Mouse (Mus musculus) midbrain, embryonic 14.5 days (tissue): ENCODE results near the gene Fkbp2. TPM values are rescaled to one million over a fixed set of nuclear protein-coding genes. Genes with fewer than 3 reads are reported as not detected.

Experiments used
- ATAC-seq: fragments of 200-750 bp; cut with Nextera tagmentation; 2 replicates; pipeline ENCODE4 v1.8.0; 2017; ENCODE audit warnings: moderate number of reproducible peaks, moderate library complexity; ENCODE audit not compliant: low FRiP score, low TSS enrichment
- DNase-seq: peaks from one replicate; pipeline ENCODE4 v3.0.0-alpha.2; 2015
- H3K27ac ChIP-seq: fragments of 300-500 bp; sonication (generic); replicated peaks from 2 replicates; pipeline ENCODE4 v1.5.1; 2014; ENCODE audit warnings: mild to moderate bottlenecking, low read depth, low read length, moderate library complexity
- H3K27me3 ChIP-seq: fragments of 300-500 bp; sonication (generic); 2 replicates; pipeline ENCODE4 v1.6.1; 2014; ENCODE audit warnings: low read length, control low read depth, mixed read lengths; ENCODE audit not compliant: control insufficient read depth, insufficient read depth
- H3K36me3 ChIP-seq: fragments of 300-500 bp; sonication (generic); 2 replicates; pipeline ENCODE4 v1.6.1; 2014; ENCODE audit warnings: low read length, control low read depth; ENCODE audit not compliant: control insufficient read depth, insufficient read depth
- H3K4me1 ChIP-seq: fragments of 300-500 bp; sonication (generic); 2 replicates; pipeline ENCODE4 v1.6.1; 2014; ENCODE audit warnings: mild to moderate bottlenecking, antibody characterized with exemption, low read length, control low read depth; ENCODE audit not compliant: control insufficient read depth, insufficient read depth
- H3K4me2 ChIP-seq: fragments of 300-500 bp; sonication (generic); 2 replicates; pipeline ENCODE4 v1.6.1; 2014; ENCODE audit warnings: mild to moderate bottlenecking, low read length, moderate library complexity
- H3K4me3 ChIP-seq: fragments of 300-500 bp; sonication (generic); replicated peaks from 2 replicates; pipeline ENCODE4 v1.5.1; 2014; ENCODE audit warnings: low read depth, low read length
- H3K9ac ChIP-seq: fragments of 300-500 bp; sonication (generic); replicated peaks from 2 replicates; pipeline ENCODE4 v1.6.1; 2014; ENCODE audit warnings: mild to moderate bottlenecking, low read length, moderate library complexity
- H3K9me3 ChIP-seq: fragments of 300-500 bp; sonication (generic); 2 replicates; pipeline ENCODE4 v1.6.1; 2016; ENCODE audit warnings: low read length, control low read depth, mixed read lengths; ENCODE audit not compliant: control insufficient read depth
- WGBS: fragments of 180-500 bp; shearing (Covaris S2); extraction: QIAGEN DNeasy Blood & Tissue Kit; methylation state at CpG from one replicate; pipeline ENCODE4 v1.1.7; 2014; 5-methylcytosine and 5-hydroxymethylcytosine counted together
- polyA plus RNA-seq: library from polyadenylated mRNA; unstranded; fragments of >200 nt; fragmentation: Nextera tagmentation; extraction: Ambion mirVana; gene quantifications from 2 replicates; pipeline ENCODE4 v1.2.1, GENCODE M21; 2014

Gene Fkbp2
- polyA plus RNA-seq, 1 experiment from 2014 or later, result 73.8 TPM

DNA sequence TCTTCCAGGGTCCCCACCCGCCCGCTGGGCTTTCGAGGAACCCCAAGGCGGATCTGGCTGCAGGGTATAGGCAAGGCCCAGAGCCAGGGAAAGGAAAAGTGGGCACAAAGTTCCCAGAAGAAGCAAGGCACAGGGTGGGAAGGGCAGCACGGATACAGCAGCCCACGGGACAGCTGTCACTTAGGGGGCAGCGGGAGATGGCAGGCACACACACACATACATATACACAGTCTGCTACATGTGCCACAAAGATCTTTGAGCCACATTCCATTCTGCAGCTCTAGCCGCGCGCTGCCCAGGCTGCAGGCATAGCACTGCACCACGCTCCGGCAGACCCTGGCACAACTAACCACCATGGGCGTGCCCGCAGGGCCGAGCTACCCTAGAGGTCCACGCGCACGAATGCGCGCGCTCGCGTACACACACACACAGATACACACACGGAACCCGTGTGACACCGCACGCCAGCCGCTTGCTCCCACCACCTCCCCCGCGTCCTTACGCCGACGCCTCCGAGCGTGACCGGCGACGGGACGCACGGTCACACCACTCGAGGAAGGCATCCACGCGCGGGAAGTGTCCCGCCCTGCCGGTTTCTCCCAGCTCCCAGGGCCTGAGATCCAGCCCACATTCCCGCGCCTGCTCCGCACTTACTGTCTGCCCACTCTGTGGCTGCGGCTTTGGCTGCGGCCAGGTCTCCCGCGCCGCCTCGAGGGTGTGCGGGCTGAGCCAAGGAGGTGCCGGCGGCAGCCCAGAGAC lies 46.7 kb downstream of the Fkbp2 start:
- peaks cover 8% of the 10 kb centered on the region; the same call in 1 of the 2 replicates for H3K4me1 ChIP-seq
- no peak overlapping the region for H3K27ac ChIP-seq
- H3K4me3 ChIP-seq, result peak overlapping the region; percentile 39
- peaks cover 66% of the 10 kb centered on the region for H3K27me3 ChIP-seq
- H3K9ac ChIP-seq, result peak overlapping the region; percentile 45; the same call in 1 of the 2 replicates
- 3% methylated on average over 58 of the region's 58 CpGs for WGBS
- peak; percentile 64 for DNase-seq
- ATAC-seq, result peak; percentile 53
- H3K36me3 ChIP-seq, result peaks cover 6% of the 10 kb centered on the region; the same call in 1 of the 2 replicates
- H3K4me2 ChIP-seq, result peak overlapping the region; percentile 68
- no peaks in the 10 kb centered on the region for H3K9me3 ChIP-seq

DNA sequence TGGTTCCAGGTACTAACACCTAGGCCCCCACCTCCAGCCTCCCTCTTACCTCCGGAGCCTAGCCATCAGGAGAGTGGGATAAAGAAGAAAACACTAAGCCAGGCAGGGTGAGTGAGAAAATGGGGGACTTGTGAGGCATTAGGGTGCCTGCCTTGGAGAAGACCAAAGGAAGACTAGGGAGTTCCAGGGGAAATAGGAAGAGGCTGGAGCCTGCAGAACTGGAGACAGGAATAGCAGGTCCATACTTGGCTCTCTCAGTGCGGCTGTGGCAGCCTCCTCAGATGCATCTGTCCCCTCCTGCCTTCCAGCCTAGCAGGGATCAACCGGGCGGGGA lies 47.2 kb downstream of the Fkbp2 start:
- Histone ChIP-seq H3K27me3 (peaks cover 70% of the 10 kb centered on the region), H3K9me3 (no peaks in the 10 kb centered on the region), H3K36me3 (0 out of 2 replicates have a peak, but pooled peaks cover under 1% of the 10 kb centered on the region), H3K9ac (no peak overlapping the region), H3K4me1 (peaks cover 8% of the 10 kb centered on the region; the same call in 1 of the 2 replicates), H3K4me3 (no peak overlapping the region), H3K27ac (no peak overlapping the region), H3K4me2 (peak overlapping the region; percentile 68; the same call in 1 of the 2 replicates)
- WGBS, result 17% methylated on average over 4 of the region's 4 CpGs
- no peak for DNase-seq
- no peak for ATAC-seq

DNA sequence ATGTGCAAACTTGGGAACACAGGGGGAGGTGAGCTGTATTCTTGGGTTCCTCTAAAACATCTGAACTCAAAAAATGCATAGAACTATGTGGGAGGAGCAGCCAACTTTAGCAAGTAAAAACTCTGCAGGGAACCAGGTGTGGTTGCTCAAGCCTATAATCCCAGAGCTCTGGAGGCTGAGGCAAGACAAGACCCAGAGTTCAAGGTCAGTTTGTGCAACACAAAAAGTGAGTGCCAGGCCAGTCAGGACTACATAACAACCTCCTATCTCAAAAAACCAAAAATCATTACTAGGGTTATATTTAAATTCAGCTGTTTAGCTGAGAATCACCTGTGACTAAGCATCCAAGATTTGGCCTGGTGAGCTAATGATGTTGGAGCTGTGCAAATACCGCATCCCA lies 48.3 kb downstream of the Fkbp2 start:
- Histone ChIP-seq H3K4me2 (no peak overlapping the region), H3K4me1 (peaks cover 8% of the 10 kb centered on the region; the same call in 1 of the 2 replicates), H3K36me3 (no peaks in the 10 kb centered on the region), H3K27ac (no peak overlapping the region), H3K9ac (no peak overlapping the region), H3K9me3 (no peaks in the 10 kb centered on the region), H3K27me3 (peaks cover 80% of the 10 kb centered on the region), H3K4me3 (no peak overlapping the region)
- DNase-seq, result no peak
- no peak for ATAC-seq
- 39% methylated on average over 1 of the region's 1 CpGs for WGBS

DNA sequence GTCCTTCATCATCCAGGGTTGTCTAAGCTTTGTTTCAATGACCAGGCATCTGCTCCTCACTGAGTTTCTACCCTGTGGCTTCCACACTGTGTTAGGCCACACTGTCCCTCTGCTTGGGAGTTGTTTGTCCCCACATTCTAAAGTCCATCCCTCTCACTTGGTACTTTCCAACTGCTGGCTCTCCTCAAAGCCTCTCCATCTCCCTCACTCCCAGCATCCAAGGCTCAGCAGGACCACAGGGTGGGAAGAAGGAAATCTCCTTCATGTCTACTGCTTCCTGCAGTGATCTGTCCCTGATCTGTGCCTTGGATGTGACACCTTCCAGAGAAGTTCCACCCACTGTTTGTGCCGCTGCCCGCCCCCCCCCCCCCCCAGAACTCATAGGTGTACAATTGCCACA lies 49.3 kb downstream of the Fkbp2 start:
- no peaks in the 10 kb centered on the region for H3K9me3 ChIP-seq
- no peak for ATAC-seq
- 0% methylated on average over 2 of the region's 2 CpGs for WGBS

DNA sequence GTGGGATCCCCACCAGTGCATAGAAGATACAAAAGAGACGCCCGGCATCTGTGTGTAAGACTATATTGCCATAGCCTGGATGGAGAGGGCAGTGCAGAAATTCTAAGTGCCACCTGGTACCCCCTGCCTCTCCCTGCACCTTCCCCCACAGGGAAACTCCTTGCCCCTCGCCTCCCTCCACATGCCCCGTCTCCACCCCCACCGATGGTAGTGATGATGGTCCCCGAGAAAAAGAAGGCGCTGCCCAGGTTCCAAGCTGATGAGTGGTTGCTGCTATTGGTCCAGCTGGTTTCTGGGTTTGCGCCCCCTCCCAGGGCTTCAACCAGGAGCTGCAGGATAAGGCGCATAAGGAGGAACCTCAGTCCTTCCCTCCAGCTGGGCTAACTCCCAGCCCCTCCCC lies 52.2 kb downstream of the Fkbp2 start:
- no peaks in the 10 kb centered on the region for H3K9me3 ChIP-seq

More for the DNA sequence above, 49.3 kb downstream of the Fkbp2 start:
- Histone ChIP-seq H3K36me3 (no peaks in the 10 kb centered on the region), H3K27me3 (peaks cover 86% of the 10 kb centered on the region), H3K4me2 (no peak overlapping the region), H3K4me1 (peaks cover 8% of the 10 kb centered on the region; the same call in 1 of the 2 replicates), H3K27ac (no peak overlapping the region), H3K9ac (no peak overlapping the region), H3K4me3 (no peak overlapping the region)
- DNase-seq, result no peak

More for the DNA sequence above, 52.2 kb downstream of the Fkbp2 start:
- Histone ChIP-seq H3K4me2 (no peak overlapping the region), H3K36me3 (no peaks in the 10 kb centered on the region), H3K4me1 (no peaks in the 10 kb centered on the region), H3K9ac (no peak overlapping the region), H3K4me3 (no peak overlapping the region), H3K27me3 (peaks cover 86% of the 10 kb centered on the region), H3K27ac (no peak overlapping the region)
- ATAC-seq (no peak), DNase-seq (no peak)
- WGBS, result 10% methylated on average over 9 of the region's 9 CpGs

Other genes with a start within 250 kb of the Fkbp2 start
- gene Rps6ka4, start 139.9 kb downstream of the Fkbp2 start, polyA plus RNA-seq, result 6.0 and 6.8 TPM in 2 replicates
- gene Ccdc88b, start 122.3 kb downstream of the Fkbp2 start, polyA plus RNA-seq, result 0.23 and 0.49 TPM in 2 replicates
- gene Trmt112, start 70.8 kb downstream of the Fkbp2 start, polyA plus RNA-seq, result 115 and 140 TPM in 2 replicates
- gene Prdx5, start 70.4 kb downstream of the Fkbp2 start, polyA plus RNA-seq, result 215 and 328 TPM in 2 replicates
- 6.9 and 13.6 TPM in 2 replicates for gene Esrra, start 58.7 kb downstream of the Fkbp2 start, polyA plus RNA-seq
- gene Catsperz, start 55.1 kb downstream of the Fkbp2 start, polyA plus RNA-seq, result 0.53 and 0.78 TPM in 2 replicates
- 1.9 and 3.4 TPM in 2 replicates for gene Kcnk4, start 46.0 kb downstream of the Fkbp2 start, polyA plus RNA-seq
- 77.1 and 79.3 TPM in 2 replicates for gene Bad, start 38.6 kb downstream of the Fkbp2 start, polyA plus RNA-seq
- 56.0 and 60.4 TPM in 2 replicates for gene Gpr137, start 38.0 kb downstream of the Fkbp2 start, polyA plus RNA-seq
- 198 and 257 TPM in 2 replicates for gene Ppp1r14b, start 5.5 kb downstream of the Fkbp2 start, polyA plus RNA-seq
- 6.3 and 8.8 TPM in 2 replicates for gene Plcb3, start 4.0 kb downstream of the Fkbp2 start, polyA plus RNA-seq
- 33.1 and 47.3 TPM in 2 replicates for gene Vegfb, start 7.2 kb upstream of the Fkbp2 start, polyA plus RNA-seq
- gene Dnajc4, start 12.1 kb upstream of the Fkbp2 start, polyA plus RNA-seq, result 23.1 and 26.7 TPM in 2 replicates
- gene Nudt22, start 15.6 kb upstream of the Fkbp2 start, polyA plus RNA-seq, result 19.4 and 20.2 TPM in 2 replicates
- 18.6 and 20.0 TPM in 2 replicates for gene Trpt1, start 15.6 kb upstream of the Fkbp2 start, polyA plus RNA-seq
- 1.7 and 3.0 TPM in 2 replicates for gene Fermt3, start 39.0 kb upstream of the Fkbp2 start, polyA plus RNA-seq
- 180 and 217 TPM in 2 replicates for gene Stip1, start 59.5 kb upstream of the Fkbp2 start, polyA plus RNA-seq
- 3.4 and 3.9 TPM in 2 replicates for gene Macrod1, start 76.3 kb upstream of the Fkbp2 start, polyA plus RNA-seq
- gene Flrt1, start 125.2 kb upstream of the Fkbp2 start, polyA plus RNA-seq, result 7.0 and 10.2 TPM in 2 replicates
- gene Otub1, start 225.8 kb upstream of the Fkbp2 start, polyA plus RNA-seq, result 244 and 263 TPM in 2 replicates
- 921 and 1,195 TPM in 2 replicates for gene Cox8a, start 237.1 kb upstream of the Fkbp2 start, polyA plus RNA-seq